Mouse (Mus musculus) v-Abl transformed pro-B cells (cell line): ENCODE data around the gene Aste1.

ENCODE experiments used
- in situ Hi-C, 2 experiments: fragments of 400-800 bp; cut with MboI; formaldehyde crosslinking; loops; one replicate each; pipeline ENCODE4 v1.15.1; 2025; ENCODE audit not compliant: unreplicated experiment in 2 of 2

Gene Aste1

GRCm38 (mm10) chr9:105395218-105395627 is at the start of gene Aste1, which contains the start of gene Nek11:
Gene Aste1, plus strand, starts transcription at chr9:105395392.
Gene Nek11, minus strand, starts transcription at chr9:105395524.
- in situ Hi-C loops: loop anchor here (10.0 to 25.0 kb wide), 9 partner anchors 250 to 1390 kb away; partner anchors contain the start of genes Mrpl3 (in 2 of the 2), Acad11 (in 1 of the 2), Nphp3 (in 1 of the 2) and Nudt16 (in 1 of the 2)

GRCm38 (mm10) chr9:105348242-105349031 is 46.8 kb upstream of the Aste1 start:
- in situ Hi-C loops: no loop called here

- in situ Hi-C loops: no loop called here
Measured at GRCm38 (mm10) chr9:105349034-105349433, 46.2 kb upstream of the Aste1 start.

- in situ Hi-C loops: no loop called here
Measured at GRCm38 (mm10) chr9:105362181-105362580, 33.0 kb upstream of the Aste1 start.

- in situ Hi-C loops: no loop called here
Measured at GRCm38 (mm10) chr9:105363520-105364231, 31.5 kb upstream of the Aste1 start.

GRCm38 (mm10) chr9:105366199-105366598 is 29.0 kb upstream of the Aste1 start:
- in situ Hi-C loops: no loop called here

GRCm38 (mm10) chr9:105368605-105369004 is 26.6 kb upstream of the Aste1 start:
- in situ Hi-C loops: no loop called here

- in situ Hi-C loops: no loop called here
Measured at GRCm38 (mm10) chr9:105374361-105374760, 20.8 kb upstream of the Aste1 start.

GRCm38 (mm10) chr9:105376411-105376810 is 18.8 kb upstream of the Aste1 start:
- in situ Hi-C loops: loop anchor here (25.0 kb wide), 3 partner anchors 314 to 1314 kb away; partner anchors contain the start of genes Acad11 (in 1 of the 2), Mrpl3 (in 1 of the 2) and Uba5 (in 1 of the 2)

GRCm38 (mm10) chr9:105376954-105377530 is 18.1 kb upstream of the Aste1 start:
- in situ Hi-C loops: loop anchor here (25.0 kb wide), 3 partner anchors 315 to 1315 kb away; partner anchors contain the start of genes Acad11 (in 1 of the 2), Mrpl3 (in 1 of the 2) and Uba5 (in 1 of the 2)

GRCm38 (mm10) chr9:105377622-105378021 is 17.6 kb upstream of the Aste1 start:
- in situ Hi-C loops: loop anchor here (25.0 kb wide), 3 partner anchors 315 to 1315 kb away; partner anchors contain the start of genes Acad11 (in 1 of the 2), Mrpl3 (in 1 of the 2) and Uba5 (in 1 of the 2)

- in situ Hi-C loops: loop anchor here (10.0 to 25.0 kb wide), 4 partner anchors 317 to 1317 kb away; partner anchors contain the start of genes Acad11 (in 1 of the 2), Mrpl3 (in 1 of the 2) and Uba5 (in 1 of the 2)
Measured at GRCm38 (mm10) chr9:105379533-105380145, 15.6 kb upstream of the Aste1 start.

GRCm38 (mm10) chr9:105387403-105387802 is 7.8 kb upstream of the Aste1 start:
- in situ Hi-C loops: loop anchor here (5.0 to 25.0 kb wide), 5 partner anchors 325 to 1325 kb away; partner anchors contain the start of genes Acad11 (in 1 of the 2), Mrpl3 (in 1 of the 2) and Uba5 (in 1 of the 2)

- in situ Hi-C loops: loop anchor here (5.0 to 25.0 kb wide), 5 partner anchors 327 to 1327 kb away; partner anchors contain the start of genes Acad11 (in 1 of the 2), Mrpl3 (in 1 of the 2) and Uba5 (in 1 of the 2)
Measured at GRCm38 (mm10) chr9:105389289-105389688, 5.9 kb upstream of the Aste1 start.

GRCm38 (mm10) chr9:105390616-105391015 is 4.6 kb upstream of the Aste1 start:
- in situ Hi-C loops: loop anchor here (5.0 to 25.0 kb wide), 10 partner anchors 254 to 1386 kb away; partner anchors contain the start of genes Mrpl3 (in 2 of the 2), Acad11 (in 1 of the 2), Nphp3 (in 1 of the 2) and Nudt16 (in 1 of the 2)

GRCm38 (mm10) chr9:105394720-105395119 is 472 bp upstream of the Aste1 start:
- in situ Hi-C loops: loop anchor here (5.0 to 25.0 kb wide), 10 partner anchors 250 to 1390 kb away; partner anchors contain the start of genes Mrpl3 (in 2 of the 2), Acad11 (in 1 of the 2), Nphp3 (in 1 of the 2) and Nudt16 (in 1 of the 2)

GRCm38 (mm10) chr9:105408549-105408948 is 13.4 kb downstream of the Aste1 start:
- in situ Hi-C loops: no loop called here

- in situ Hi-C loops: no loop called here
Measured at GRCm38 (mm10) chr9:105459032-105459431, 63.8 kb downstream of the Aste1 start.

- in situ Hi-C loops: no loop called here
Measured at GRCm38 (mm10) chr9:105461496-105461895, 66.3 kb downstream of the Aste1 start.
